Mouse (Mus musculus): Measurements from ENCODE around the gene Prkcb. TPM values are rescaled to one million over a fixed set of nuclear protein-coding genes. Genes with fewer than 3 reads are reported as not detected.

Prkcb gene
- polyA plus RNA-seq, 1 experiment from 2014 or later: 3.3 TPM

- H3K36me3 ChIP-seq: no peaks in the 10 kb centered on the region
- H3K9ac ChIP-seq: no peak overlapping the region
- no peak overlapping the region for H3K4me2 ChIP-seq
- 0 out of 2 replicates have a peak, but pooled peaks have one; percentile 32 for ATAC-seq (replicated peaks; ENCODE audit: insufficient number of reproducible peaks, insufficient read depth, low FRiP score, low read depth)
- H3K9me3 ChIP-seq (replicated peaks): no peaks in the 10 kb centered on the region
- no peak overlapping the region for H3K27ac ChIP-seq
- no peak overlapping the region for H3K4me3 ChIP-seq
- 68% methylated on average over 4 of the region's 4 CpGs for WGBS
- H3K27me3 ChIP-seq: no peaks in the 10 kb centered on the region
- H3K4me1 ChIP-seq (replicated peaks): 0 out of 2 replicates have a peak, but pooled peaks cover 6% of the 10 kb centered on the region
These were observed 102.1 kb downstream of the Prkcb start for GRCm38 (mm10) chr7:122390683-122391082.

GRCm38 (mm10) chr7:122391382-122391781 lies 102.8 kb downstream of the Prkcb start:
- Histone ChIP-seq H3K9ac (no peak overlapping the region), H3K27me3 (no peaks in the 10 kb centered on the region), H3K27ac (no peak overlapping the region), H3K4me2 (no peak overlapping the region), H3K4me1 (replicated peaks) (0 out of 2 replicates have a peak, but pooled peaks cover 4% of the 10 kb centered on the region), H3K36me3 (no peaks in the 10 kb centered on the region), H3K4me3 (no peak overlapping the region), H3K9me3 (replicated peaks) (no peaks in the 10 kb centered on the region)
- 66% methylated on average over 3 of the region's 3 CpGs for WGBS
- no peak for ATAC-seq (replicated peaks; ENCODE audit: insufficient number of reproducible peaks, insufficient read depth, low FRiP score, low read depth)

- 40% methylated on average over 5 of the region's 5 CpGs for WGBS
- Histone ChIP-seq H3K4me1 (replicated peaks) (0 out of 2 replicates have a peak, but pooled peaks cover 4% of the 10 kb centered on the region), H3K9ac (no peak overlapping the region), H3K4me2 (no peak overlapping the region), H3K27ac (no peak overlapping the region), H3K4me3 (no peak overlapping the region), H3K36me3 (no peaks in the 10 kb centered on the region), H3K9me3 (replicated peaks) (no peaks in the 10 kb centered on the region), H3K27me3 (no peaks in the 10 kb centered on the region)
- no peak for ATAC-seq (replicated peaks; ENCODE audit: insufficient number of reproducible peaks, insufficient read depth, low FRiP score, low read depth)
These were observed 105.4 kb downstream of the Prkcb start for GRCm38 (mm10) chr7:122393964-122394363.

- Histone ChIP-seq H3K9ac (no peak overlapping the region), H3K27me3 (no peaks in the 10 kb centered on the region), H3K4me2 (no peak overlapping the region), H3K4me1 (replicated peaks) (0 out of 2 replicates have a peak, but pooled peaks cover 1% of the 10 kb centered on the region), H3K9me3 (replicated peaks) (no peaks in the 10 kb centered on the region), H3K4me3 (no peak overlapping the region), H3K27ac (no peak overlapping the region), H3K36me3 (no peaks in the 10 kb centered on the region)
- WGBS: 59% methylated on average over 7 of the region's 7 CpGs
- ATAC-seq (replicated peaks; ENCODE audit: insufficient number of reproducible peaks, insufficient read depth, low FRiP score, low read depth): no peak
These were observed 106.8 kb downstream of the Prkcb start for GRCm38 (mm10) chr7:122395159-122395975.

GRCm38 (mm10) chr7:122395976-122396315 lies 107.4 kb downstream of the Prkcb start:
- Histone ChIP-seq H3K9ac (no peak overlapping the region), H3K4me1 (replicated peaks) (no peaks in the 10 kb centered on the region), H3K9me3 (replicated peaks) (no peaks in the 10 kb centered on the region), H3K27me3 (no peaks in the 10 kb centered on the region), H3K36me3 (no peaks in the 10 kb centered on the region), H3K27ac (no peak overlapping the region), H3K4me3 (no peak overlapping the region), H3K4me2 (no peak overlapping the region)
- 70% methylated on average over 5 of the region's 5 CpGs for WGBS
- no peak for ATAC-seq (replicated peaks; ENCODE audit: insufficient number of reproducible peaks, insufficient read depth, low FRiP score, low read depth)

GRCm38 (mm10) chr7:122397699-122398098 lies 109.1 kb downstream of the Prkcb start:
- no peaks in the 10 kb centered on the region for H3K27me3 ChIP-seq
- H3K9me3 ChIP-seq (replicated peaks): no peaks in the 10 kb centered on the region
- no peak overlapping the region for H3K4me3 ChIP-seq
- 65% methylated on average over 3 of the region's 3 CpGs for WGBS
- H3K4me2 ChIP-seq: no peak overlapping the region
- H3K36me3 ChIP-seq: no peaks in the 10 kb centered on the region
- no peaks in the 10 kb centered on the region for H3K4me1 ChIP-seq (replicated peaks)
- no peak overlapping the region for H3K27ac ChIP-seq
- H3K9ac ChIP-seq: no peak overlapping the region
- no peak for ATAC-seq (replicated peaks; ENCODE audit: insufficient number of reproducible peaks, insufficient read depth, low FRiP score, low read depth)

- Histone ChIP-seq H3K27ac (no peak overlapping the region), H3K4me1 (replicated peaks) (peaks cover 15% of the 10 kb centered on the region), H3K27me3 (no peaks in the 10 kb centered on the region), H3K9ac (no peak overlapping the region), H3K36me3 (no peaks in the 10 kb centered on the region), H3K4me2 (no peak overlapping the region), H3K9me3 (replicated peaks) (no peaks in the 10 kb centered on the region), H3K4me3 (no peak overlapping the region)
- WGBS: 73% methylated on average over 7 of the region's 7 CpGs
- no peak for ATAC-seq (replicated peaks; ENCODE audit: insufficient number of reproducible peaks, insufficient read depth, low FRiP score, low read depth)
These were observed 113.5 kb downstream of the Prkcb start for GRCm38 (mm10) chr7:122402041-122402440.

GRCm38 (mm10) chr7:122403343-122403742 lies 114.8 kb downstream of the Prkcb start:
- WGBS: 75% methylated on average over 4 of the region's 4 CpGs

GRCm38 (mm10) chr7:122404571-122405393 lies 116.2 kb downstream of the Prkcb start:
- Histone ChIP-seq H3K9ac (peak overlapping the region; percentile 20), H3K9me3 (replicated peaks) (no peaks in the 10 kb centered on the region), H3K4me3 (peak overlapping the region; percentile 24), H3K4me2 (peak overlapping the region; percentile 57), H3K36me3 (no peaks in the 10 kb centered on the region), H3K27me3 (no peaks in the 10 kb centered on the region), H3K4me1 (replicated peaks) (peaks cover 15% of the 10 kb centered on the region), H3K27ac (peak overlapping the region; percentile 76)
- ATAC-seq (replicated peaks; ENCODE audit: insufficient number of reproducible peaks, insufficient read depth, low FRiP score, low read depth): peak; percentile 79
- WGBS: 3% methylated on average over 21 of the region's 21 CpGs

More at GRCm38 (mm10) chr7:122403343-122403742, 114.8 kb downstream of the Prkcb start:
- H3K9ac ChIP-seq: no peak overlapping the region
- H3K36me3 ChIP-seq: no peaks in the 10 kb centered on the region
- no peak overlapping the region for H3K4me2 ChIP-seq
- no peak overlapping the region for H3K4me3 ChIP-seq
- H3K27me3 ChIP-seq: no peaks in the 10 kb centered on the region
- peaks cover 15% of the 10 kb centered on the region for H3K4me1 ChIP-seq (replicated peaks)
- no peak for ATAC-seq (replicated peaks; ENCODE audit: insufficient number of reproducible peaks, insufficient read depth, low FRiP score, low read depth)
- H3K27ac ChIP-seq: no peak overlapping the region
- no peaks in the 10 kb centered on the region for H3K9me3 ChIP-seq (replicated peaks)

GRCm38 (mm10) chr7:122406625-122407024 lies 118.1 kb downstream of the Prkcb start:
- Histone ChIP-seq H3K27ac (no peak overlapping the region), H3K9ac (no peak overlapping the region), H3K36me3 (no peaks in the 10 kb centered on the region), H3K9me3 (replicated peaks) (no peaks in the 10 kb centered on the region), H3K4me2 (no peak overlapping the region), H3K27me3 (no peaks in the 10 kb centered on the region), H3K4me3 (no peak overlapping the region), H3K4me1 (replicated peaks) (peaks cover 15% of the 10 kb centered on the region)
- 70% methylated on average over 13 of the region's 13 CpGs for WGBS
- no peak for ATAC-seq (replicated peaks; ENCODE audit: insufficient number of reproducible peaks, insufficient read depth, low FRiP score, low read depth)

- WGBS: 52% methylated on average over 6 of the region's 6 CpGs
- H3K4me2 ChIP-seq: no peak overlapping the region
- no peak overlapping the region for H3K9ac ChIP-seq
- H3K27ac ChIP-seq: no peak overlapping the region
- no peaks in the 10 kb centered on the region for H3K27me3 ChIP-seq
- no peak overlapping the region for H3K4me3 ChIP-seq
- no peaks in the 10 kb centered on the region for H3K9me3 ChIP-seq (replicated peaks)
- no peak for ATAC-seq (replicated peaks; ENCODE audit: insufficient number of reproducible peaks, insufficient read depth, low FRiP score, low read depth)
- H3K4me1 ChIP-seq (replicated peaks): peaks cover 5% of the 10 kb centered on the region
- no peaks in the 10 kb centered on the region for H3K36me3 ChIP-seq
These were observed 121.4 kb downstream of the Prkcb start for GRCm38 (mm10) chr7:122409945-122410344.
